Mouse (Mus musculus) embryonic facial prominence, embryonic 15.5 days (tissue): Measurements from ENCODE around the gene Mef2b. TPM values are rescaled to one million over a fixed set of nuclear protein-coding genes. Genes with fewer than 3 reads are reported as not detected.

Source experiments
- ATAC-seq: fragments of 200-750 bp; cut with Nextera tagmentation; 2 replicates; pipeline ENCODE4 v1.8.0; 2017; ENCODE audit warnings: low read depth, moderate TSS enrichment; ENCODE audit not compliant: insufficient number of reproducible peaks, low FRiP score, low TSS enrichment
- H3K27ac ChIP-seq: fragments of 300-500 bp; sonication (generic); replicated peaks from 2 replicates; pipeline ENCODE4 v1.5.1; 2015; ENCODE audit warnings: mild to moderate bottlenecking, inconsistent platforms
- H3K27me3 ChIP-seq: fragments of 300-500 bp; sonication (generic); 2 replicates; pipeline ENCODE4 v1.6.1; 2015; ENCODE audit warnings: inconsistent platforms
- H3K36me3 ChIP-seq: fragments of 300-500 bp; sonication (generic); 2 replicates; pipeline ENCODE4 v1.6.1; 2015; ENCODE audit warnings: mild to moderate bottlenecking, inconsistent platforms
- H3K4me1 ChIP-seq: fragments of 300-500 bp; sonication (generic); 2 replicates; pipeline ENCODE4 v1.6.1; 2015; ENCODE audit warnings: inconsistent platforms
- H3K4me2 ChIP-seq: fragments of 300-500 bp; sonication (generic); replicated peaks from 2 replicates; pipeline ENCODE4 v1.6.1; 2015; ENCODE audit warnings: mild to moderate bottlenecking, inconsistent platforms
- H3K4me3 ChIP-seq: fragments of 300-500 bp; sonication (generic); replicated peaks from 2 replicates; pipeline ENCODE4 v1.5.1; 2015; ENCODE audit warnings: mild to moderate bottlenecking, inconsistent platforms
- H3K9ac ChIP-seq: fragments of 300-500 bp; sonication (generic); 2 replicates; pipeline ENCODE4 v1.6.1; 2015; ENCODE audit warnings: inconsistent platforms
- H3K9me3 ChIP-seq: fragments of 300-500 bp; sonication (generic); replicated peaks from 2 replicates; pipeline ENCODE4 v1.6.1; 2016; ENCODE audit warnings: inconsistent platforms
- WGBS: fragments of 180-500 bp; shearing (Covaris S2); methylation state at CpG from one replicate; pipeline ENCODE4 v1.1.7; 2015; 5-methylcytosine and 5-hydroxymethylcytosine counted together
- polyA plus RNA-seq: library from polyadenylated mRNA; unstranded; fragments of >200 nt; fragmentation: Nextera tagmentation; extraction: Ambion mirVana; gene quantifications from 2 replicates; pipeline ENCODE4 v1.2.1, GENCODE M21; 2015

Gene Mef2b
- polyA plus RNA-seq, 1 experiment from 2014 or later: 12.4 TPM

DNA sequence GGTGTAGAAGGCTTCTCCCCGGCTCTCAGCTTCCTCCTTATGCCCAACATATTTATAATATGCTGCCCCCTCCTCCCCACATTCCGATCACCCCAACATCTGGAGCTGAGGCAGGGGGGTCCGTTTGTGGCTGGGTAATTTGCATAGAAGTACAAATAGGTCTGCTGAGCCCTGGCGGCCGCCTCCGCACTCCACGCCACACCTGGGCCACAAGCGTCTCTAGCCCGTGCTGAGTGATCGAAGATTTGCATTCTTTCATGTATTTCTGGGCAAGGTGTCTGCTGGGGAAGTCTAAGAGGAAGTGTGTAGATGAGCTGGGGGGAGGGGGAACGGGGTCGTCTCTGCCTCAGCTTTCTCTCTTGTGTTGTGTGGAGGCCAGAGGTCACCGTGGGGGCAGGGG lies 20.5 kb downstream of the Mef2b start:
- Histone ChIP-seq H3K9ac (no peak overlapping the region), H3K4me2 (no peak overlapping the region), H3K4me1 (peaks cover 11% of the 10 kb centered on the region), H3K27ac (no peak overlapping the region), H3K4me3 (no peak overlapping the region), H3K36me3 (no peaks in the 10 kb centered on the region), H3K9me3 (no peaks in the 10 kb centered on the region), H3K27me3 (no peaks in the 10 kb centered on the region)
- 54% methylated on average over 13 of the region's 13 CpGs for WGBS
- no peak for ATAC-seq

DNA sequence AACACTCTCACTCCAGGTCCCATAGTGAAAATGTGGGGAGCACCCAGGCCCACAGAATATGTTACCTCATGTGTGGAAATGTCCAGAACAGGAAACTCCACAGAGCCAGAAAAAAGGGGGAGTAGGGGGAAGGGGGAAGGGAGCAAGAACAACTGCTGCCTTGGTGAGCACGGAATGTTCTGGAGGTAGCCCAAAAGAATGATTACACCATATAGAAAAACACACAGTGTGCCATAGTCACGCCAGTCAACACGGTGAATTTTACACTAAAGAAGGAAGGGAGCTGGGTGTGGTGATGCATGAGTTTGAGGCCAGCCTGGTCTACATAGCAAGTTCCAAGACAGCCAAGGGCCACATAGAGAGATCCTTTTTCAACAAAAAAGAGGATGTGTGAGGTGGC lies 23.8 kb downstream of the Mef2b start:
- peaks cover 10% of the 10 kb centered on the region; the same call in 1 of the 2 replicates for H3K27me3 ChIP-seq
- ATAC-seq: no peak
- WGBS: 62% methylated on average over 3 of the region's 3 CpGs
- H3K4me2 ChIP-seq: no peak overlapping the region
- H3K9me3 ChIP-seq: no peaks in the 10 kb centered on the region
- H3K27ac ChIP-seq: no peak overlapping the region
- H3K9ac ChIP-seq: no peak overlapping the region
- H3K36me3 ChIP-seq: no peaks in the 10 kb centered on the region
- H3K4me1 ChIP-seq: peaks cover 12% of the 10 kb centered on the region
- H3K4me3 ChIP-seq: no peak overlapping the region

DNA sequence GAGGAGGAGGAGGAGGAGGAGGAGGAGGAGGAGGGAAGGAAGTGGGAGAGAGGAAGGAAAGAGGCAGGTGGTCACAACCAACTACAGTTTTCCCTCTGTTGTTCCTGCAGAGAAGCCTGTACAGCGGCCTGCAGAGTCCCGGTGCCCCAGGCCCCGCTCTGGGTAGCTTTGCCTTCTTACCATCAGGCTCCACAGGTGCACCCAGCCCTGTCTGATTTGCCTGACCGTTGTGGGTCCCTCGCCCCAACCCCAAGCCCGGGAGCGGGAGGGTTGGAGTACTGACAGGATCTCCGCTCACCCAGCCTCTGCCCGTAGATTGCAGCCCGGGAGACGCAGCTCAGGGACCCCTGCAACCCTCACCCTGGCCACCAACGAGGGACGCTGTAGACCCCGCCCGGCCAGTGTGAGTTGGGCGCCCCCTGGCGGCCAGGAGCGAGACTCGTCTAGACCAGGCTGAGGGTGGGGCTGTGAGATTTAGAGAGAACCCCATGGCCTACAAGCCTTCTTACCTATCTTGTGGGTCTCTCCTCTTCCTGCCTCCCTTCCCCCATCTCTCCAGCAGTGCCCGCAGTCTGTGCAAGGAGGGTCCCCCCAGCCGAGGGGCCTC lies 27.1 kb downstream of the Mef2b start:
- Histone ChIP-seq H3K9ac (peak overlapping the region; percentile 18), H3K4me3 (peak overlapping the region; percentile 28), H3K4me2 (peak overlapping the region; percentile 52), H3K4me1 (peaks cover 8% of the 10 kb centered on the region), H3K27me3 (peaks cover 10% of the 10 kb centered on the region; the same call in 1 of the 2 replicates), H3K9me3 (no peaks in the 10 kb centered on the region), H3K27ac (no peak overlapping the region), H3K36me3 (no peaks in the 10 kb centered on the region)
- 2% methylated on average over 21 of the region's 21 CpGs for WGBS
- ATAC-seq: peak; percentile 74

DNA sequence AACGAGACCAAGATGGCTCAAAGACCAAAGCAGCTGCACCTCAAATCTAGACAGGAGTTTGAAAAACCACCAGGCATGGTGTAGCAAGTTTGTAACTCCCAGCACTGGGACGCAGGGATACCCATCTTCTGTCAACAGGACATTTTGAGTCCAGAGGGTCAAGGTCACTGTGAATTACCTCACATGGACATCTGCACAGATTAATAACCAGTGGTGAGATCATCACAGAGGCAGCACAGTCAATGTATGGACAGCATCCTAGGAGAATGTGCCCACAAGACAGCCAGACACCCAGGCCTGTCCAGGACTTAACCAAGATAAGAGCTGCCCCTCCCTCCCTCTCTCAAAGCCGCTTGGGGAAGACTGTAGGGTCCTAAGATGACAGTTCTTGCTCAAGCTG lies 30.6 kb downstream of the Mef2b start:
- no peak overlapping the region for H3K4me2 ChIP-seq
- peaks cover 10% of the 10 kb centered on the region; the same call in 1 of the 2 replicates for H3K27me3 ChIP-seq
- H3K9me3 ChIP-seq: no peaks in the 10 kb centered on the region
- no peak overlapping the region for H3K9ac ChIP-seq
- WGBS: 83% methylated on average over 3 of the region's 3 CpGs
- H3K4me1 ChIP-seq: peaks cover 27% of the 10 kb centered on the region
- ATAC-seq: no peak
- no peak overlapping the region for H3K27ac ChIP-seq
- H3K36me3 ChIP-seq: no peaks in the 10 kb centered on the region
- no peak overlapping the region for H3K4me3 ChIP-seq

DNA sequence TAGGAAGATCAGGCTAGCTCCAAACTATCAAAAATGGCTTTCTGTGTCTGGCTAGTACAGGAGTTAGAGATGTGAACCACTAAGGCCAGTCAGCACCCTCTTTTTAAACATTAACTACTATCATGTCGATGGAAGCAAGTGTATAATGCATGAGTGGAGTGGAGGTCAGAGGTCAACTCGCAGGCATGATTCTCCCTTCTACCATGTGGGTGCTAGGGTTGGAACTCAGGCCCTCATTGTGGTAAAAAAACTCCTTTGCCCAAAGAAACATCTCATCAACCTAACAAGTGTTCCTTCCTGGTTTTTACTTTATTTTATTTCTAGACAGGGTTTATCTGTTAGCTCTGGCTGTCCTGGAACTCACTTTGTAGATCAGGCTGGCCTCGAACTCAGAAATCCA lies 31.2 kb downstream of the Mef2b start:
- 77% methylated on average over 3 of the region's 3 CpGs for WGBS
- H3K36me3 ChIP-seq: no peaks in the 10 kb centered on the region
- H3K4me2 ChIP-seq: no peak overlapping the region
- no peak for ATAC-seq
- peaks cover 27% of the 10 kb centered on the region for H3K4me1 ChIP-seq
- no peaks in the 10 kb centered on the region for H3K9me3 ChIP-seq
- H3K27ac ChIP-seq: no peak overlapping the region
- H3K27me3 ChIP-seq: peaks cover 8% of the 10 kb centered on the region; the same call in 1 of the 2 replicates
- H3K4me3 ChIP-seq: no peak overlapping the region
- no peak overlapping the region for H3K9ac ChIP-seq

DNA sequence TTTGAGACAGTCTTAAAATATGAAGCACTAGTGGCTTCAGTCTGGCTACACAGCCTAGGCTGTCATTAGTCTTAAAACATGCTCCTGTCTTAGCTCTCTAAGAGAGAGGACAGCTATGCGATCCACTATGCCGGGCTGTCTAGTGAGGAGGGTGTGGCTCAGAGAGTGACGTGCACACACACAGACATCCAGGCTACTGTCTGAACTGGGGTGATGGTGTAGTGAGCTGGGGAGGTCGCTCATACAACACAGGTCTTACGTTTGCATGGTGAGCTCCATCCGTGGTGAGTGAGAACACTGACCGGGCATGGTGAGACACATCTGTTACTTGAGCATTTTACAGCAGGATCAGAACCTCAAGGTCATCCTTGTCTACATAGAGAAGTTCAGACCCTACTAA lies 31.7 kb downstream of the Mef2b start:
- Histone ChIP-seq H3K4me2 (peak overlapping the region; percentile 55), H3K4me3 (no peak overlapping the region), H3K36me3 (peaks cover under 1% of the 10 kb centered on the region; the same call in 1 of the 2 replicates), H3K9me3 (no peaks in the 10 kb centered on the region), H3K27ac (no peak overlapping the region), H3K27me3 (0 out of 2 replicates have a peak, but pooled peaks cover 3% of the 10 kb centered on the region), H3K9ac (no peak overlapping the region), H3K4me1 (peaks cover 27% of the 10 kb centered on the region)
- 70% methylated on average over 7 of the region's 7 CpGs for WGBS
- ATAC-seq: no peak

DNA sequence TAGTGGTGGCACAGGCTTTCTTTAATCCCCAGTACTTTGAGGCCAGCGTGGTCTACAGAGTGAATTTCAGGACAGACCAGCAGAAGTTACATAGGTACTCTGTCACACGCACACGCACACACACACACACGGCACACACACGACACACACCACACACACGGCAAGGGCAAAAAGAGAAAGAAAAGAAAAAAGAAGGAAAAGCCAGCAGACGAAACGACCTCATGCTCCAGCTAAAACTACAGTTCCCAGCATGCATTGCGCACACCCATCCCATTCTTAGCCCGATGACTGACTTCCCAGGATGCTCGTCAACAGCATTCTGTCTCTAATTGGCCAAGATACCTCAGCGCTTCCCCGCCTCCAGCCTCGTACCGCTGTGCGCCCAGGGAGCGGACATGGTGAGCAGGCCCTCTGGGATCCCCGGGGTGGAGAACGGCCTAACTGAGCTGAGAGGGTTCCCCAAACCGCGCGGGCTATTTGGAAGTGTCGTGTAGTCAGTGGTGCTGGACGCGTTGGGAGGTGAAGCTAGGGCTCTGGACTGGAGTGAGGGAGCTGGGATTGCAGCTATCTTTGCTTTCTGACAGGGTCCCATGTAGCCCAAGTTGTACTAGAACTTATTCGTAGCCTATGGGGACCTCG lies 32.7 kb downstream of the Mef2b start, which contains the start of gene Tmem161a:
Gene Tmem161a, plus strand, starts transcription at position 314 of the 639 bp plus-strand sequence.
- 2% methylated on average over 27 of the region's 27 CpGs for WGBS
- ATAC-seq: peak; percentile 94

DNA sequence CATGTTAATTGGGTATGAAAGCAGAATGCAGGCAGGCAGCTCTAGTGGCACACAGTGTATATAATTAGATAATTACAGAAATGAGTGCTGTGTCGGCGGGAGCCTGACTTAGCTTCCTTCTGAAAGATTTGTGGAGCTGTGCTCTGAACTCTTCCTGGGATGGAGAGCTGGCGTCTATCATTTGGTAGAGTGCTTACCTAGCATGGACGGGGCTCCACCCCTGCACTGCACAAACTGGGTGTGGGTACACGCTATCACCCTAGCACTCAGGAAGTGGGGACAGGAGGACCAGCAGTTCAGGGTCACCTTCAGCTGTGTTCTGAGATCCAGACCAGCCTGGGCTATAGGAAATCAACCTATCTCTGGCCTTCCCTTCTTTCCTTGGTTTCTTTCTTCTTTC lies 33.8 kb downstream of the Mef2b start:
- H3K9me3 ChIP-seq: no peaks in the 10 kb centered on the region
- peak overlapping the region; percentile 56; the same call in 1 of the 2 replicates for H3K4me3 ChIP-seq
- H3K27ac ChIP-seq: no peak overlapping the region
- H3K9ac ChIP-seq: no peak overlapping the region
- H3K4me1 ChIP-seq: peaks cover 19% of the 10 kb centered on the region
- no peaks in the 10 kb centered on the region for H3K27me3 ChIP-seq
- no peak for ATAC-seq
- WGBS: 57% methylated on average over 5 of the region's 5 CpGs
- H3K36me3 ChIP-seq: peaks cover 16% of the 10 kb centered on the region; the same call in 1 of the 2 replicates
- peak overlapping the region; percentile 55 for H3K4me2 ChIP-seq

More for the DNA sequence above, 32.7 kb downstream of the Mef2b start, which contains the start of gene Tmem161a:
- H3K27ac ChIP-seq: peak within 1 kb of the TSS; percentile 39; the same call in 1 of the 2 replicates
- H3K4me1 ChIP-seq: peaks cover 20% of the 10 kb centered on the region
- H3K4me3 ChIP-seq: peak within 1 kb of the TSS; percentile 56
- no peaks in the 10 kb centered on the region for H3K27me3 ChIP-seq
- no peaks in the 10 kb centered on the region for H3K9me3 ChIP-seq
- peak within 1 kb of the TSS; percentile 55 for H3K4me2 ChIP-seq
- peaks cover 10% of the 10 kb centered on the region; the same call in 1 of the 2 replicates for H3K36me3 ChIP-seq
- H3K9ac ChIP-seq: peak within 1 kb of the TSS; percentile 57

DNA sequence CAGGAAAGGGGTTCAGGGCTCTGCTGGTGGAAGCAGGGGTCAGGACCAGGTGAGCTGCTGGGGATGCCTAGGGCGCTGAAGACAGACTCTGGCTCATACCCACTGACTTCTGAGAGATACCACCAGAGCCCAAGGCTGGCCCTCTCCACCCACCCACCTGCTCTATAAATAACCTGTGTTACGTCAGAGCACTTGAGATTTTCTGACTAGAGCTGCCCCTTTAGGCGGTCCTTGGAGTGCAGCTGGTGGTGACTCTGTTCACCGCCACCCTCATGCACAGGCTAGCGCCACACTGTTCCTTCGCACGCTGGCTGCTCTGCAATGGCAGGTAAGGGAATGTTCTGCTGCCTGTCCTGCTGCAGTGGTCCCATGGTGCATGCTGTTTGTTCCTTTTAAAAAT lies 34.6 kb downstream of the Mef2b start:
- H3K27ac ChIP-seq: no peak overlapping the region
- no peak overlapping the region for H3K9ac ChIP-seq
- no peaks in the 10 kb centered on the region for H3K9me3 ChIP-seq
- ATAC-seq: no peak
- peaks cover 19% of the 10 kb centered on the region for H3K4me1 ChIP-seq
- no peak overlapping the region for H3K4me2 ChIP-seq
- no peaks in the 10 kb centered on the region for H3K27me3 ChIP-seq
- no peak overlapping the region for H3K4me3 ChIP-seq
- H3K36me3 ChIP-seq: peaks cover 23% of the 10 kb centered on the region; the same call in 1 of the 2 replicates
- 84% methylated on average over 7 of the region's 7 CpGs for WGBS

DNA sequence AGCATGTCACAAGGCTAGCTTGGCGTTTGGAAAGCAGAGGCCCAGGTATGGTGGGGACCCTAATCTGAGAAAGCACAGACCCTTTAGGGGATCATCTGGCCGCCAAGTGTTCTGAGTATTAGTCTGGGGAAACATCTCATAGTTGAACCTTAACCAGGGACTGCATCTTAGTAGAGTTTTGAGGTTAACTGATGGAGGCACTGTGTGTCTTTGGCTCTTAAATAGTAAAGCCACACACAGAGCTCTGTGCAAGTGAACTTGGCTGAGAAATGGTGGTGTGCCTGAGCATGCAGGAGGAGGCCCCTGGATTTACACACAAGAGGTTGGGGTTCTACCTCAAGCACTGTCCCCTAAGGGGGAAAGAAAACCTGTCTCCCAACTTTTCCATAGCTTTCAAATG lies 38.7 kb downstream of the Mef2b start:
- WGBS: 86% methylated on average over 2 of the region's 2 CpGs
- no peak overlapping the region for H3K4me2 ChIP-seq
- H3K9ac ChIP-seq: no peak overlapping the region
- no peaks in the 10 kb centered on the region for H3K27me3 ChIP-seq
- H3K27ac ChIP-seq: no peak overlapping the region
- H3K4me3 ChIP-seq: no peak overlapping the region
- H3K9me3 ChIP-seq: no peaks in the 10 kb centered on the region
- peaks cover 53% of the 10 kb centered on the region for H3K36me3 ChIP-seq
- ATAC-seq: no peak
- H3K4me1 ChIP-seq: peaks cover 25% of the 10 kb centered on the region

DNA sequence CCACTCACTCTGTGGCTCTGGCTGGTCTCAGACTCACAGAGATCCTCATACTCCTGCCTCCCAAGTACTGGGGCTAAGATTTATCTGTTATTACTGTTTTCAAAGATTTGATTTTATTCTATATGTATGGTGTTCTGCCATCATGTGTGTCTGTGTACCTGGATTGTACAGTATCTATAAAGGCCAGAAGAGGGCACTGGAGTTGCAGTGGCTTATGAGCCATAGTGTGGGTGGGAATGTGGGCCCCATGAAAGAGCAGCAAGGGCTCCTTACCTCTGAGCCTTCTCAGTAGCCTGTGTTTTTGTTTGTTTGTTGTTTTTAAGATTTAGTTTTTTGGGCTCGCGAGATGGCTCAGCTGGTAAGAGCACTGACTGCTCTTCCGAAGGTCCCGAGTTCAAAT lies 39.6 kb downstream of the Mef2b start:
- Histone ChIP-seq H3K9ac (no peak overlapping the region), H3K27me3 (no peaks in the 10 kb centered on the region), H3K4me2 (no peak overlapping the region), H3K4me1 (peaks cover 18% of the 10 kb centered on the region; the same call in 1 of the 2 replicates), H3K9me3 (no peaks in the 10 kb centered on the region), H3K4me3 (no peak overlapping the region), H3K36me3 (peaks cover 55% of the 10 kb centered on the region), H3K27ac (no peak overlapping the region)
- ATAC-seq: no peak
- 94% methylated on average over 4 of the region's 4 CpGs for WGBS
